ENCODE assay signal across 17 mouse cellular contexts in genomic region chr11:19959006-19959405, GRCm38 (mm10).
"Had no signal": no experiment of that assay in that cellular context is flagged by ENCODE, and none has a peak within 500 bp of the region (broad histone marks: within the 10 kb centered on the region; RNA-seq: fewer than 3 reads in every experiment).

No protein-coding gene starts in this region.

- H3K4me2 ChIP-seq: limb, embryonic 15.5 days; liver, embryonic 11.5 days; lung, embryonic 14.5 days; midbrain, embryonic 12.5 days; midbrain, embryonic 15.5 days; neural tube, embryonic 12.5 days; neural tube, embryonic 15.5 days had no signal

- DNase-seq: kidney, adult 18-20 months; kidney, postnatal 25 days; liver, postnatal 0 days; lung, embryonic 14.5 days; retina, postnatal 1 day; thymus, adult 2 months; thymus, postnatal 14 days; thymus, postnatal 4 days had no signal

- H3K4me3 ChIP-seq: limb, embryonic 15.5 days; midbrain, embryonic 12.5 days; midbrain, embryonic 15.5 days; neural tube, embryonic 12.5 days; neural tube, embryonic 15.5 days had no signal

- H3K27me3 ChIP-seq: limb, embryonic 15.5 days; midbrain, embryonic 12.5 days; midbrain, embryonic 15.5 days; neural tube, embryonic 12.5 days; neural tube, embryonic 15.5 days had no signal

- H3K9ac ChIP-seq: limb, embryonic 15.5 days; liver, embryonic 14.5 days; liver, postnatal 0 days; lung, embryonic 14.5 days; midbrain, embryonic 12.5 days; midbrain, embryonic 15.5 days; neural tube, embryonic 12.5 days; neural tube, embryonic 15.5 days had no signal

- H3K4me1 ChIP-seq: midbrain, embryonic 15.5 days had no signal

- ATAC-seq: liver, postnatal 0 days; midbrain, embryonic 15.5 days had no signal

- H3K36me3 ChIP-seq: limb, embryonic 15.5 days; midbrain, embryonic 12.5 days; midbrain, embryonic 15.5 days; neural tube, embryonic 12.5 days had no signal

- H3K9me3 ChIP-seq: limb, embryonic 15.5 days; midbrain, embryonic 12.5 days; midbrain, embryonic 15.5 days; neural tube, embryonic 12.5 days; neural tube, embryonic 15.5 days had no signal

- H3K27ac ChIP-seq: kidney, postnatal 0 days; limb, embryonic 15.5 days; liver, embryonic 14.5 days; macrophage; midbrain, embryonic 12.5 days; midbrain, embryonic 15.5 days; neural tube, embryonic 12.5 days; neural tube, embryonic 15.5 days had no signal
